In the genomic region with DNA sequence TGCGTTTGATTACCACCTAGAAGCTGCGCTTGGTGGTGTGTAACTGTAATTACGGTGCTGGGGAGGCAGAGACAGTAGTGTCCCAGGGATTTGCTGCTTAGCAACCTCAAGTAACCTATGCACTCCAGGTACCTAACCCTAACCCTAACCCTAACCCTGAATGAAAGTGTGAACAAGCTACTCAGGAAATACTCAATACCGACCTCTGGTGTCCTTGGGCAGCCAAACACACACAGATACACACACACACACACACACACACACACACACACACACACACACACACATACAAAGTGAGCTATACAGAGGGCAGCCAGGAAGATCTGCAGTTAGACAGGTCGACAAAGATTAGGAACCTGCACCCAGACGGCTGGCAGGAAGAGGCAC, we compare ENCODE assay signal across 7 mouse cellular contexts. TPM values are rescaled to one million over a fixed set of nuclear protein-coding genes. Genes with fewer than 3 reads are reported as not detected.
DNase-seq lines count a peak whose midpoint lies in the region; ATAC-seq and TF ChIP-seq lines count a peak whose summit lies in the region.

No protein-coding gene starts in this region.

- peaks cover 8% of the 10 kb centered on the region for H3K79me3 ChIP-seq in C2C12 (ENCODE audit: low read depth)

- peak overlapping the region; percentile 89 for H3K9ac ChIP-seq in forebrain, embryonic 12.5 days
- peak overlapping the region; percentile 93 for H3K9ac ChIP-seq in liver, embryonic 16.5 days (ENCODE audit: low read depth, low read length)

- TF ChIP-seq CTCF in C2C12 (IDR thresholded peaks at IDR 0.05; ENCODE audit: control insufficient read depth, insufficient read depth, insufficient read length) = no peak

- H3K4me1 ChIP-seq in forebrain, embryonic 12.5 days = peaks cover 37% of the 10 kb centered on the region
- H3K4me1 ChIP-seq in liver, embryonic 16.5 days (ENCODE audit: control insufficient read depth, low read depth, low read length) = peaks cover 6% of the 10 kb centered on the region

- 50% methylated on average over 6 of the region's 6 CpGs for WGBS in forebrain, embryonic 12.5 days
- WGBS in liver, embryonic 16.5 days (ENCODE audit: insufficient replicate concordance) = 39% methylated on average over 6 of the region's 6 CpGs

- H3K9me3 ChIP-seq in forebrain, embryonic 12.5 days = no peaks in the 10 kb centered on the region
- no peaks in the 10 kb centered on the region for H3K9me3 ChIP-seq in liver, embryonic 16.5 days (replicated peaks; ENCODE audit: control insufficient read depth, low read length)

- peak; percentile 10 for ATAC-seq in CD4-positive, CD25-positive, alpha-beta regulatory T cell, adult 4 months
- ATAC-seq in forebrain, embryonic 12.5 days (ENCODE audit: low FRiP score) = peak; percentile 28
- no peak for ATAC-seq in liver, embryonic 16.5 days (ENCODE audit: low read depth)

- peak overlapping the region; percentile 89 for H3K27ac ChIP-seq in forebrain, embryonic 12.5 days
- H3K27ac ChIP-seq in liver, embryonic 16.5 days (ENCODE audit: low read length) = peak overlapping the region; percentile 78; the same call in 1 of the 2 replicates

- H3K4me3 ChIP-seq in C2C12 (ENCODE audit: insufficient read depth, poor library complexity, severe bottlenecking) = peak overlapping the region; percentile 80
- peak overlapping the region; percentile 90 for H3K4me3 ChIP-seq in forebrain, embryonic 12.5 days (replicated peaks)
- H3K4me3 ChIP-seq in liver, embryonic 16.5 days (ENCODE audit: low read depth, low read length) = peak overlapping the region; percentile 97

- H3K4me2 ChIP-seq in forebrain, embryonic 12.5 days = peak overlapping the region; percentile 84
- peak overlapping the region; percentile 63 for H3K4me2 ChIP-seq in liver, embryonic 16.5 days (ENCODE audit: low read depth, low read length)

- peak overlapping the region; percentile 92 for H3ac ChIP-seq in C2C12 (ENCODE audit: control insufficient read depth, insufficient read length, low read depth)

- peaks cover 30% of the 10 kb centered on the region for H3K79me2 ChIP-seq in C2C12 (ENCODE audit: control insufficient read depth, insufficient read depth)

- no peak for DNase-seq in embryo, embryonic 9.5 days (ENCODE audit: extremely low spot score)
- no peak for DNase-seq in urinary bladder, postnatal 25 days (ENCODE audit: low spot score)
- no peak for DNase-seq in cerebellum, postnatal 36 days

- H3K27me3 ChIP-seq in C2C12 (ENCODE audit: control insufficient read depth, insufficient read depth, insufficient read length) = no peaks in the 10 kb centered on the region
- H3K27me3 ChIP-seq in forebrain, embryonic 12.5 days = no peaks in the 10 kb centered on the region
- no peaks in the 10 kb centered on the region for H3K27me3 ChIP-seq in liver, embryonic 16.5 days (ENCODE audit: control insufficient read depth, insufficient read depth, low read depth, low read length)

- H3K36me3 ChIP-seq in C2C12 (ENCODE audit: control insufficient read depth, insufficient read depth) = peaks cover 41% of the 10 kb centered on the region
- peaks cover 56% of the 10 kb centered on the region for H3K36me3 ChIP-seq in forebrain, embryonic 12.5 days (replicated peaks)
- peaks cover 22% of the 10 kb centered on the region for H3K36me3 ChIP-seq in liver, embryonic 16.5 days (ENCODE audit: control insufficient read depth, insufficient read depth)

TF ChIP-seq in C2C12, 6 proteins besides CTCF, POLR2A, EP300 and RAD21:
- TF ChIP-seq MAX (IDR thresholded peaks at IDR 0.05) (no peak), MYOD1 (IDR thresholded peaks at IDR 0.05; ENCODE audit: control insufficient read depth, insufficient read length, low read depth) (no peak), FOSL1 (IDR thresholded peaks at IDR 0.05; ENCODE audit: insufficient read depth, low read length, poor library complexity, severe bottlenecking) (no peak), CEBPB (IDR thresholded peaks at IDR 0.05; ENCODE audit: low read depth) (no peak), MYOG (IDR thresholded peaks at IDR 0.05; ENCODE audit: control insufficient read depth, extremely low read depth, insufficient read length) (no peak), USF1 (IDR thresholded peaks at IDR 0.05; ENCODE audit: low read depth) (no peak)

RNA-seq across cellular contexts. Expression of a gene that starts 0.3 kb away (rescaled TPM):
- polyA plus RNA-seq in C2C12 (2012; fragmentation: generic; extraction: Trizol) = 61.5 TPM
- polyA plus RNA-seq in CD4-positive, CD25-positive, alpha-beta regulatory T cell, adult 4 months (2017; shearing (Covaris generic)) = 10 to 100 TPM; 11.0 to 13.1 TPM
- polyA plus RNA-seq in forebrain, embryonic 12.5 days (2016; fragmentation: Nextera tagmentation; extraction: Ambion mirVana) = 96.7 and 96.8 TPM in 2 replicates
- polyA plus RNA-seq in liver, embryonic 16.5 days (2015; fragmentation: Nextera tagmentation; extraction: Ambion mirVana) = 21.1 and 22.5 TPM in 2 replicates

RNA-seq across cellular contexts. Expression of a gene that starts 7.6 kb away (rescaled TPM):
- polyA plus RNA-seq in C2C12 (2012; fragmentation: generic; extraction: Trizol) = 19.2 TPM
- 10 to 100 TPM; 22.7 to 23.5 TPM for polyA plus RNA-seq in CD4-positive, CD25-positive, alpha-beta regulatory T cell, adult 4 months (2017; shearing (Covaris generic))
- 49.7 and 50.5 TPM in 2 replicates for polyA plus RNA-seq in forebrain, embryonic 12.5 days (2016; fragmentation: Nextera tagmentation; extraction: Ambion mirVana)
- 6.6 and 7.4 TPM in 2 replicates for polyA plus RNA-seq in liver, embryonic 16.5 days (2015; fragmentation: Nextera tagmentation; extraction: Ambion mirVana)

RNA-seq across cellular contexts. Expression of a gene that starts 8.9 kb away (rescaled TPM):
- 0.21 TPM for polyA plus RNA-seq in C2C12 (2012; fragmentation: generic; extraction: Trizol)
- 1 to 10 TPM in 1 of 2 experiments, under 1 TPM in 1; 0.40 to 2.3 TPM for polyA plus RNA-seq in CD4-positive, CD25-positive, alpha-beta regulatory T cell, adult 4 months (2017; shearing (Covaris generic))
- 25.7 and 28.6 TPM in 2 replicates for polyA plus RNA-seq in forebrain, embryonic 12.5 days (2016; fragmentation: Nextera tagmentation; extraction: Ambion mirVana)
- polyA plus RNA-seq in liver, embryonic 16.5 days (2015; fragmentation: Nextera tagmentation; extraction: Ambion mirVana) = 0.78 and 1.3 TPM in 2 replicates

RNA-seq across cellular contexts. Expression of a gene that starts 53.8 kb away (rescaled TPM):
- polyA plus RNA-seq in C2C12 (2012; fragmentation: generic; extraction: Trizol) = not detected
- polyA plus RNA-seq in CD4-positive, CD25-positive, alpha-beta regulatory T cell, adult 4 months (2017; shearing (Covaris generic)) = under 1 TPM in 1 of 2 experiments, not detected in 1; 0.23 TPM
- 0.15 and 0.26 TPM in 2 replicates for polyA plus RNA-seq in forebrain, embryonic 12.5 days (2016; fragmentation: Nextera tagmentation; extraction: Ambion mirVana)
- polyA plus RNA-seq in liver, embryonic 16.5 days (2015; fragmentation: Nextera tagmentation; extraction: Ambion mirVana) = 0.07 TPM in 1 of 2 replicates, not detected in the other
